Mouse (Mus musculus) CH12.LX (cell line): ENCODE measurements around the gene Serpina1e.
"Not testable (repeated sequence)": the region's sequence is repeated elsewhere in the genome, so short reads cannot be mapped to it uniquely, and the experiment has no call there.

Experiments
- CTCF ChIP-seq, 2 experiments: IDR thresholded peaks in 1 of 2; conservative IDR thresholded peaks in 1 of 2; 2 replicates each; pipeline ENCODE4 v1.5.1; 2011 to 2012; ENCODE audit warnings: low read depth in 2 of 2, low read length in 2 of 2, improper control_type of control experiment in 1 of 2, inconsistent platforms in 1 of 2, mild to moderate bottlenecking in 1 of 2, moderate library complexity in 1 of 2
- HCFC1 ChIP-seq: IDR thresholded peaks from 2 replicates; pipeline ENCODE4 v1.6.1; 2012; ENCODE audit warnings: low read depth, mild to moderate bottlenecking, inconsistent platforms, low read length, improper control_type of control experiment
- IRF4 ChIP-seq: IDR thresholded peaks from 2 replicates; pipeline ENCODE4 v1.6.1; 2014; ENCODE audit warnings: low read depth, mild to moderate bottlenecking, inconsistent platforms, low read length, improper control_type of control experiment
- KAT2A ChIP-seq: IDR thresholded peaks from 2 replicates; pipeline ENCODE4 v1.6.1; 2012; ENCODE audit warnings: low read length, improper control_type of control experiment, inconsistent platforms; ENCODE audit not compliant: insufficient replicate concordance
- MXI1 ChIP-seq: IDR thresholded peaks from 2 replicates; pipeline ENCODE4 v1.6.1; 2011; ENCODE audit warnings: mild to moderate bottlenecking, low read depth, low read length, improper control_type of control experiment
- USF1 ChIP-seq: IDR thresholded peaks from 2 replicates; pipeline ENCODE4 v1.6.1; 2014; ENCODE audit warnings: low read depth, mild to moderate bottlenecking, inconsistent platforms, low read length, improper control_type of control experiment

GRCm38 (mm10) chr12:103956555-103956954, 2.2 kb downstream of the Serpina1e start:
- TF ChIP-seq USF1; HCFC1; KAT2A; MXI1; CTCF (conservative IDR thresholded peaks at IDR 0.05 in 1 of 2, IDR thresholded peaks at IDR 0.05 in 1 of 2; ENCODE audit: low read depth in 2 of 2, low read length in 2 of 2); IRF4: not testable (repeated sequence)
